19 mouse cellular contexts compared by ENCODE assay signal in genomic region chr10:18455301-18455920, GRCm38 (mm10).
A peak's percentile ranks its signal among the peaks of the same experiment; 100 is the strongest.
DNase-seq lines count a peak whose midpoint lies in the region; ATAC-seq and TF ChIP-seq lines count a peak whose summit lies in the region.
"Had no signal": no experiment of that assay in that cellular context is flagged by ENCODE, and none has a peak within 500 bp of the region (broad histone marks: within the 10 kb centered on the region; RNA-seq: fewer than 3 reads in every experiment).

No protein-coding gene starts in this region.

- WGBS in kidney, embryonic 14.5 days = 84% methylated on average over 10 of the region's 10 CpGs
- WGBS in kidney, postnatal 0 days = 74% methylated on average over 10 of the region's 10 CpGs

- no peak overlapping the region for H3K27ac ChIP-seq in kidney, embryonic 14.5 days (ENCODE audit: low read depth, low read length)
- H3K27ac ChIP-seq in kidney, postnatal 0 days = peak overlapping the region; percentile 63; the same call in 1 of the 2 replicates
- H3K27ac ChIP-seq: embryonic facial prominence, embryonic 15.5 days had no signal

- no peak overlapping the region for H3K4me3 ChIP-seq in kidney, embryonic 14.5 days (ENCODE audit: low read length)
- H3K4me3 ChIP-seq in kidney, postnatal 0 days (replicated peaks; ENCODE audit: low read depth, low read length) = no peak overlapping the region
- H3K4me3 ChIP-seq: embryonic facial prominence, embryonic 15.5 days had no signal

- no peak for DNase-seq in cerebellum, postnatal 4 days (ENCODE audit: low spot score in 2 of 2)
- DNase-seq in kidney, adult 11 months = peak; percentile 27
- DNase-seq in cerebellum, adult 9-10 months = peak; percentile 82
- no peak for DNase-seq in kidney, postnatal 0 days (ENCODE audit: low spot score)
- no peak for DNase-seq in adrenal gland, adult 8-10 months
- DNase-seq in MN1 (ENCODE audit: low spot score) = no peak
- DNase-seq: adrenal gland, postnatal 10 days; embryo, embryonic 11 days; gastrocnemius, postnatal 14 days; left cerebral cortex, postnatal 4 days; lung, adult 2 months; lung, postnatal 36 days; right cerebral cortex, postnatal 14 days; thymus, postnatal 25 days had no signal

- H3K36me3 ChIP-seq in kidney, embryonic 14.5 days (ENCODE audit: control insufficient read depth, insufficient read depth, low read length) = no peaks in the 10 kb centered on the region
- H3K36me3 ChIP-seq in kidney, postnatal 0 days (ENCODE audit: insufficient read depth, low read length) = no peaks in the 10 kb centered on the region
- H3K36me3 ChIP-seq: embryonic facial prominence, embryonic 15.5 days had no signal

- no peak overlapping the region for H3K9ac ChIP-seq in kidney, embryonic 14.5 days (ENCODE audit: low read depth, low read length)
- H3K9ac ChIP-seq in kidney, postnatal 0 days (ENCODE audit: low read depth, low read length) = no peak overlapping the region
- H3K9ac ChIP-seq: embryonic facial prominence, embryonic 15.5 days had no signal

- no peaks in the 10 kb centered on the region for H3K27me3 ChIP-seq in kidney, embryonic 14.5 days (ENCODE audit: control insufficient read depth, insufficient read depth, low read length)
- H3K27me3 ChIP-seq in kidney, postnatal 0 days (ENCODE audit: insufficient read depth, low read length) = no peaks in the 10 kb centered on the region
- H3K27me3 ChIP-seq: embryonic facial prominence, embryonic 15.5 days had no signal

- H3K4me2 ChIP-seq in kidney, embryonic 14.5 days (replicated peaks; ENCODE audit: low read depth, low read length) = no peak overlapping the region
- H3K4me2 ChIP-seq in kidney, postnatal 0 days (ENCODE audit: low read length) = no peak overlapping the region
- H3K4me2 ChIP-seq: embryonic facial prominence, embryonic 15.5 days; heart, embryonic 11.5 days; liver, embryonic 11.5 days had no signal

- TF ChIP-seq CTCF in kidney, postnatal 0 days (IDR thresholded peaks at IDR 0.05; ENCODE audit: low read depth) = no peak

- peak; percentile 71 for ATAC-seq in cerebellum, adult (ENCODE audit: insufficient number of reproducible peaks, low FRiP score, low TSS enrichment)
- ATAC-seq in kidney, embryonic 14.5 days (ENCODE audit: low FRiP score, low TSS enrichment) = no peak
- peak; percentile 81 for ATAC-seq in kidney, postnatal 0 days (replicated peaks; ENCODE audit: low FRiP score, low read depth)

- no peaks in the 10 kb centered on the region for H3K9me3 ChIP-seq in kidney, embryonic 14.5 days (ENCODE audit: control insufficient read depth, low read length)
- no peaks in the 10 kb centered on the region for H3K9me3 ChIP-seq in kidney, postnatal 0 days (replicated peaks; ENCODE audit: low read length)
- H3K9me3 ChIP-seq: embryonic facial prominence, embryonic 15.5 days had no signal

- H3K4me1 ChIP-seq in kidney, embryonic 14.5 days (ENCODE audit: control insufficient read depth, insufficient read depth, low read length) = 0 out of 2 replicates have a peak, but pooled peaks cover 4% of the 10 kb centered on the region
- no peaks in the 10 kb centered on the region for H3K4me1 ChIP-seq in kidney, postnatal 0 days (replicated peaks; ENCODE audit: insufficient read depth, low read length)

Comparison
In these comparisons a context has a peak if more than half of its experiments do, and no peak if none do; other contexts are left out.
1. DNase-seq: peak in kidney, adult 11 months (single experiment) and cerebellum, adult 9-10 months (single experiment); none in cerebellum, postnatal 4 days (0 of 2), kidney, postnatal 0 days (single experiment), adrenal gland, adult 8-10 months (single experiment) and MN1 (single experiment).